Mouse (Mus musculus): ENCODE data around the gene Acyp1.
A peak's percentile ranks its signal among the peaks of the same experiment; 100 is the strongest.

Acyp1 gene

GRCm38 (mm10) chr12:85287809-85288485 is at the start of gene Acyp1:
Gene Acyp1 (minus strand): TSS chr12:85288438.
- DNase-seq (ENCODE audit: low spot score) = peak; percentile 41

DNA sequence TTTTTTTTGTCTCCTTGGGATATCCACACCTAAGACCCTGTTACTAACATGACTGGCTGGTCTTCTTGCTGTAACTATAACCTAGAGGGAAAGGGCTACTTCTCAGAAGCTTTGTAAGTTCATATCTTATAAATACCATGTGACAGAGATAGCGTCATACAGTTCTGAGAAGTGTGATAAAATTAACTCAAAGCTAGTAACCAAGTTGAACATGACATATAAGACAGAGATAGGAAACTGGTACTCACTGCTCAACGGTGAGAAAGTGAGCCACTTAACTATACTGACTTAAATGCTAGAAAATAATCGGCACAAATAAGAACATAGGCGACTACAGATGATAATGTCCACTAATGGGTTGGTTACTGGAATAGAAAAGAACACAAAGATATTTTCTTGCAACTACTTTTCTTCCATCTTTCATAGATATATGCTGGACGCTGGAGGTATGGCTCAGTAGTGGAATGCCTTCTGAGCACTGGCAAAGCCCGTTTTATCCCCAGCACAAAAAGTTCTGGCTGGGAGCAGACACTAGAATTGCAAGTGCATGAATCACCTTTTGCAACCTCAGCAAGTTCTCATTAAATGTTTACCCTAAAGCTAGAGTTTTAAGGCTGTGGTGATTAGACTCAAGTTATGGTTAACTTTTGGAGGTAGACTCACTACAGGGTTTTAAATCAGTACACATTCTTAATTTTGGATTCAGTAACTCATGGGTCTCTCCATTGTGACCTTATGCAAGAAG is 49.5 kb upstream of the Acyp1 start:
- no peak for DNase-seq (ENCODE audit: low spot score)

DNA sequence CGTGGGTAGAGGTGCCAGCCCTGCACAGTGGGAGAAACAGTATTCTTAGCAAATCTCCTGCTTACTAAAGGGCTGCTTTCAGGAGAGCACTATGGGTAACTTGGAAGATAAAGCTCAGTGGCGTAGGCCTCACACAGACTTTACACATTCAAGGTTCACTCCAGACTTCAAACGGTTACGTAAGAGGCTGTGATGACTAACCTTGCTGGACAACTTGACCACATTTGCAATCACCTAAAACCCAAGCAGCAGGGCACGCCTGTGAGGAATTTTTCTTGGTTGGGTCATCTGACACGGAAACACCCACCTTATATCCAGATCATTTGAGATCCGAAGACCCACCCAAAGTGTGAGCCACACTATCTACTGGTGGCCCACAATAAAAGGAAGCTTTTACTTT is 41.9 kb upstream of the Acyp1 start:
- DNase-seq (ENCODE audit: low spot score) = no peak

DNA sequence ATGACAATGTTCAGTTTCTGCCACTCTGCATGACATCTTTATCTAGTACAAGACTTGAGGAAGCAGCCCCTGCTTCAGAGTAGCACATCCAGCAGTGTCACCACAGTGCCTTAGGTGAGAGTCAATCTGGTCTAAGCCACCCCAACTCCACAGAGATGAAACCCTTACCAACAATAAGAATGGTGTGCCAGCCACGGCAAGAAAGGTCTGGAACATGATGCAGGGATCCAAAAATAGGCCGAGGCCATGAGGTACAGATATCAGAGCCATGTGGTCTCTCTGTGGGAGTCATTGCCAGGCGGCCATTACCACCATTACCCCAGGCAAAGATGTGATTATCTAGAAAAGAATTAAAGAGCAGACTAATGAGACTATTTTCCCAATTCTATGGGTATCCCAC is 20.4 kb upstream of the Acyp1 start:
- DNase-seq (ENCODE audit: low spot score) = no peak

- DNase-seq (ENCODE audit: low spot score) = peak; percentile 85
These were observed 17.1 kb upstream of the Acyp1 start for GRCm38 (mm10) chr12:85305247-85305892.

DNA sequence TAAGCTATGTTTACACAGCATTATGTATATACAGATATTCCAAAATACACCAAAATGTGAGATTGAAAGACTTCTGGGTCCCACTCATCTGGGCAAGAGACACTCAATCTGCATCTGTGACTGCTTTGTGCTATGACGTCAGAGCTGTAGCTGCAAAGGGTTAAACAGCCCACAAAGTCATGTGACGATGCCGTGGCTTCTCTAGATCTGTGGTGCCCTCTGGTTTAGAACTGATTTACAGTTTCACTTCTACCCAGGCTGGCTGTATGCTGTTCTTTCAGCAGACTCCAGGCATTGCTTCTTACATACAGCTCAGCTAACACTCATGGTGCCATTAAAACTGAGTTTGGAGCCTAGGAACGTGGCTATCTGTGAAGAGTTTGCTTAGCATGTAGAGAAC is 16.5 kb upstream of the Acyp1 start:
- no peak for DNase-seq (ENCODE audit: low spot score)

- DNase-seq (ENCODE audit: low spot score) = no peak
These were observed 15.0 kb upstream of the Acyp1 start for GRCm38 (mm10) chr12:85303256-85303655.

DNA sequence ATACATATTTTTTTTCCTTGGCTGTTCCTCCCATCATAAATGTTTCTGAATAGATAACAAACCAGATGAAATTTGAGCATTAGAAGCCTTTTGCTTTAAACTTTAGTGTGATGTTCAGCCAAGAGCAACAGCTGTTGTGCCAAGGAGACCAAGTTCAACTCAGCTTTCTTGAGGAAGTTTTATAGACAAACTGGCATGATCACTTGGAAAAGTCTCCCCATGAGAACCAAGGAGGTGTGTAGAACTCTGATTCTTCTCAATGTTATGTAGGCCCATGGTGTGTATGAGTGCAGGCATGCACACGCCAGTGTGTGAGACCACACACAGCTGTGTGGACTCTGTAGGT is 10.6 kb upstream of the Acyp1 start:
- DNase-seq (ENCODE audit: low spot score) = no peak

DNA sequence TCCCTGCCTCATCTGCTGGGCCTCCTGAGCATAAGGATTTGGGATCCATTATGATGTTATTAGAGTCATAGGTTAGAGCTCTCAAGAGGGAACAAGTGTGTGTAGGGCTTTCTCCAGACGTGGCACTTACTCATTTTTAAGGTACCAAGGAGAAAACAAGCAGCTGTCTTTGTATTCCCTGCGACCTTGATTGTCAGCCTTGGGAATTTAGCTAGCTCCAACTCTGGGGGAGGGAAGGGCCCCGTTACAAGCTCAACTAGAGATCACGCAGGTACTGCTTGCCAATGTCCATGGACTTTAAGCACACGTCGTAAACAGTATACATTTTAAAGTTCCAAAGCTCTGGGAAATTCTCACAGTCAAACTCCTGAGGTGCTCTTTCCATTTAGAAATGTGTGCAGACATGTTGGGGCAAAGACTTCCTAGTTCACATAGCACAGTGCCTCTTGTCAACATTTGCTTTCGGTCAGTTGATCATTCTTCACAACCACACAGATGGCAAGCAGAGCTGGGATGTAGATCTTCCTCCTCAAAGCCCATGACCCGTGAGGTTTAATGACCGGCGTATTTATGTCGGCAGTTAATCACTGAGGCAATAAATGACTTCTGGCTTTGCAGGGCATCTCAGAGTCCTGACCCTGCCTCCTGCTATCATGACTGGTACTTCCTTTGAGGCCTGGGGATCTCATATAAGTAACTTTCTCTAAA is 10.0 kb upstream of the Acyp1 start:
- no peak for DNase-seq (ENCODE audit: low spot score)

- no peak for DNase-seq (ENCODE audit: low spot score)
These were observed 9.2 kb upstream of the Acyp1 start for GRCm38 (mm10) chr12:85297345-85297997.

GRCm38 (mm10) chr12:85296915-85297314 is 8.7 kb upstream of the Acyp1 start:
- DNase-seq (ENCODE audit: low spot score) = no peak

- DNase-seq (ENCODE audit: low spot score) = no peak
These were observed 7.3 kb upstream of the Acyp1 start for GRCm38 (mm10) chr12:85295506-85295905.

- no peak for DNase-seq (ENCODE audit: low spot score)
These were observed 4.7 kb upstream of the Acyp1 start for GRCm38 (mm10) chr12:85292906-85293305.

DNA sequence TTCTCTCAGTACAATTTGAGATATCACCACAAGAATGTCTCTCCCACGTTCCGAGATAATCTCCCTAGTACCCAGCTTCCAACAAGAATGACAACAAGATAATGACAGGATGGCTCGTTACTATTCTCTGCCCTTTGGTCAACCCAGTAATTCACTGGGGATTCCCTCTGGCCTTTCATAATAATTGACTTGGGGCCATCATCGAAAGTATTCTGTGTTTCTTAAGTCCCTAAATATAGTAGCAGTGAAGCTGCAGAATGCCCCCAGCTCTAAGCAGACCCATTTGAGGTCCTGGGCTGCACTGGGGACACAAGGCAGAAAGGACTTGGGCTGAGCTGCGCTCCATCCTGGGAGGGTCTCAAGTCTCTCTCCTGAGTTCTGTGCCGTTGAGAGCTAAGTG is 4.0 kb upstream of the Acyp1 start:
- no peak for DNase-seq (ENCODE audit: low spot score)

DNA sequence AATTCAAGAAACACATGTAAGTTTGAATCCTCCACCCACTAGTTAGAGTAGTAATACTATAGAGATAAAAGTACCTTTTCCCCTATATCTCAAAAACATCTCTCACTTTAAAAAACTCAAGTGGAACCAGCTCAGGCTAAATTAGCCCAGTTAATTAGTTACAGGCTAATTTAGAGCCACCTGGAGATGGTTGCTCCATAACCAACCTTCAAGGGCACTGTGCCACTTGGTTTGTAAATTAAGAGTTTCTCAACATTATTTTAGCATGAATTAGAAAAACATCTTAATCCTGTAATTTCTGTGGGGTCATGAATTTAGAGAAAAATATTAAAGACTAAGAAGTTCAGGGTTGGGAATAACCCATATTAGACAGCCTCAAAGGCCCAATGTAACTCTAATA is 3.3 kb upstream of the Acyp1 start:
- DNase-seq (ENCODE audit: low spot score) = no peak

DNA sequence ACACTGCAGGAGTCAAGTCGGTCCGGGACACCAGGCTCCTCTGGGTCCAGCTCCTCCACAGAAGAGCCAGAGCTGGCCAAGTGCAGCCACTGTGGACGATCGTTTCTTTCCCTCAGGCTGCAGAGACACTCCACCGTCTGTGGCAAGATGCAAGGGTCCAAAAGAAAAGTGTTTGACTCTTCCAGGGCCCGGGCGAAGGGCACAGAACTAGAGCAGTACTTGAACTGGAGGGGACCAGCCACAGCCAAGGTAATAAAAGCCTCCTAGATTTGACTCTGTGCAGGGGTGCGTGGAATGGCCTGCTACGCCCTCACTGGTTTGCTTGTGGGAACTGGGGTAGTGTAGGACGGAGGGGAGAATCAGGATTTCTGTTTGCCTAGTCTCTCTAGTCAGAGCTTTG is 2.4 kb upstream of the Acyp1 start:
- DNase-seq (ENCODE audit: low spot score) = no peak

DNA sequence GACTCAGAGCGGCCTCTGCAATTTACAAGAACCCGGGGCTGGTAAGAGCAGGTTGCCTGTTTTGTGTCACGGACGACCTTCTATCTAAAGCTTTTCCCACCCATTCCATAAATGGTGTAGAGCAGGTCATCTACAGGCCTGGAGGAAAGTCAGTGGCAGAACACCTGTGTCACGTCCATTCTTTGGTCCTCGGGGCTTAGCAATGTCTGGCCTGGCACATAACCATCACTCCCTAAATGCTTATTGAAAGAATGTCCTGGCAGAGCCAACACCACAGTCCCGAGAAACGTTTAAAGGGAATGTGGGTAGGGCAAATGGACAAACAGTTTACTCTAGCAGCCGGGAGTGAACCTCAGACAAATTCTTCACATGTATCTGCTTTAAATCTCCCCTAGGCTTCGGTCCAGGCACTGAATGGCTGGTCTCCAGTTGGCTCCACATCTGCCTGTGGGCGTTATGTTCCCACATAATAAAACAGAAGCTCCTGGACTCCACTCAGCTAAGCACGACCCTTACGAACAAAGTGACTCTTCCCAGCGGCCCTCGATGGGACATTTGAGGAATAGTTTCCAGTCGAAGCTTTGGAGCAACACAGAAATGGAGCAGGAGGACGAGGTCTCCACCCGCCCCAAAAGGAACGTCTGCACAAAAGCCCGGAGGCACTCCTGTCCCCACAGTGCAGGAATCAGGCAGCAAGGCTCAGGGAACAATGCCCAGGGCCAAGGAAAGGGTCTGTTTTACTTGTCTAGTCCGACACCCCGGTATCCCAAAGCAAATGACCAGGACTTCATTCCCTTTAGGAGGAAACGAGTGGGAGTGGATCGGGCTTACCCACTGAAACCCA is 1.1 kb upstream of the Acyp1 start:
- DNase-seq (ENCODE audit: low spot score) = peak; percentile 57

DNA sequence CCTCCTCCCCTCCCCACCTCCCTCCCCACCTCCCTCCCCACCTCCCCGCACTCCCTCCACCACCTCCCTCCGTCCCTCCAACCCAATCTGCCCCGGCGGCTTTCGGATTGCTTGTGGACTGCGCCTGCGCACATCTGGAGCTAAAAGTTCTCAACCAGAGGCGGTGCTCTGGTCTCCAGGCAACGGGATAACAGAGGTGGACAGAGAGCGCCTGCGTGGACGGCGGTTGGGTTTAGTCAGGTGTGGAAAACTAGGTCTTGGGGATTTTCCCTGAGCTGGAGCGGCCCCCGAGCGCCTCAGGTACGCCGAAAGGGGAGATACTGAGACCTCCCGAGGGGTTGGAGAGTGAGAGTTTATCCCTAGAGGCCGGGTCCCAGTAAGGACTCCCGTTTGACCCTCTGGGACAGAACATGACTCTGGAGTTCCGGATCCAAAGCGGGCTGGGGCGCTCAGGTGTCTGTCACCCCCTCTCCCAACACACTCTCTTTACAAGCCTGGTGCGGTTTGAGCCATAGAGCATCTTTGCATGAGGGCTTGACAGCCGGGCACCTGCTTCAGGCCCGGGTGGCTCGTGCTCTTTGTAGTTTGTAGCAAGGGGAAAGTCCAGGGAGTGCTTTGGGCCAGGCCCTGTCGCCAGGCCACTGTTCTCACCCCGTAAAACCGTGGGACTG is 383 bp upstream of the Acyp1 start, which contains the start of gene Zc2hc1c:
TSS of gene Zc2hc1c (plus strand) at position 106 of the 671 bp plus-strand sequence.
- peak; percentile 78 for DNase-seq (ENCODE audit: low spot score)

- DNase-seq (ENCODE audit: low spot score) = no peak
These were observed 1.3 kb downstream of the Acyp1 start for GRCm38 (mm10) chr12:85286941-85287340.

DNA sequence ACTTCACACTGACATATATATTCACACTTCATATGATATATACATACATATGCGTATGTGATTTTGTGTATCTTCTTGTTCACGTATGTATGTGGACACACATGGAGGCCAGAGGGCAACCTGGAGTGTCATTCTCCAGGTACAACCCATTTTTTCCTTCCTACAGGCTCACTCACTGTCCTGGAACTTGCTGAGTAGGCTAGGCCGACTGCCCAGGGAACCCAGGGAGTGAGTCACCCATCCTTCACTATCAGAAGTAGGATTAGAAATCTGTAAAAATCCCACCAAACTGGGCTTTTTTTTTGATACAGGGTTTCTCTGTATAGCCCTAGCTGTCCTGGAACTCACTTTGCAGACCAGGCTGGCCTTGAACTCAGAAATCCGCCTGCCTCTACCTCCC is 3.2 kb downstream of the Acyp1 start:
- no peak for DNase-seq (ENCODE audit: low spot score)

GRCm38 (mm10) chr12:85284331-85284730 is 3.9 kb downstream of the Acyp1 start:
- DNase-seq (ENCODE audit: low spot score) = no peak
